Mouse (Mus musculus) CH12.LX (cell line): Measurements from ENCODE around the gene Zfand4. TPM values are rescaled to one million over a fixed set of nuclear protein-coding genes. Genes with fewer than 3 reads are reported as not detected.

Experiments
- DNase-seq: peaks from one replicate; pipeline ENCODE4 v3.0.0-alpha.2; 2013; ENCODE audit errors: extremely low read depth
- H3K27ac ChIP-seq: 2 replicates; pipeline ENCODE4 v1.5.1; 2012; ENCODE audit warnings: low read depth, mild to moderate bottlenecking, control low read depth, moderate library complexity; ENCODE audit not compliant: insufficient read depth
- H3K27me3 ChIP-seq: replicated peaks from 2 replicates; pipeline ENCODE3; 2012; ENCODE audit warnings: inconsistent platforms
- H3K36me3 ChIP-seq, 2 experiments: replicated peaks in 1 of 2; 2 replicates each; pipeline versions ENCODE3 to v1.6.1; 2012; ENCODE audit warnings: inconsistent platforms in 1 of 2, low read length in 1 of 2, mild to moderate bottlenecking in 1 of 2, mixed read lengths in 1 of 2, moderate library complexity in 1 of 2; ENCODE audit not compliant: control insufficient read depth in 1 of 2, insufficient read depth in 1 of 2
- H3K4me1 ChIP-seq, 2 experiments: 2 replicates each; pipeline ENCODE4 v1.6.1; 2012; ENCODE audit warnings: inconsistent platforms in 1 of 2, moderate library complexity in 1 of 2; ENCODE audit not compliant: insufficient read depth in 2 of 2, control insufficient read depth in 1 of 2
- H3K4me2 ChIP-seq: 2 replicates; pipeline ENCODE4 v1.6.1; 2012; ENCODE audit warnings: low read depth, mild to moderate bottlenecking, control low read depth; ENCODE audit not compliant: poor library complexity, insufficient read depth, severe bottlenecking
- H3K4me3 ChIP-seq, 3 experiments: fragments of 150-350 bp in 1 of 3; sonication (generic) in 1 of 3; replicated peaks in 1 of 3; 2 replicates each; pipeline versions ENCODE3 to v1.5.1; 2011 to 2012; ENCODE audit warnings: low read depth in 2 of 3, low read length in 2 of 3, mild to moderate bottlenecking in 2 of 3, moderate library complexity in 2 of 3, control low read depth in 1 of 3, improper control_type of control experiment in 1 of 3, inconsistent platforms in 1 of 3, mixed read lengths in 1 of 3; ENCODE audit not compliant: poor library complexity in 1 of 3
- H3K79me2 ChIP-seq: replicated peaks from 2 replicates; pipeline ENCODE4 v1.6.1; 2012; ENCODE audit warnings: mild to moderate bottlenecking, moderate library complexity; ENCODE audit not compliant: control insufficient read depth, poor library complexity, insufficient read depth, severe bottlenecking; ENCODE audit errors: extremely low read depth
- H3K9ac ChIP-seq: 2 replicates; pipeline ENCODE4 v1.6.1; 2012; ENCODE audit warnings: low read depth, mild to moderate bottlenecking, control low read depth, moderate library complexity; ENCODE audit not compliant: insufficient read depth
- H3K9me3 ChIP-seq: replicated peaks from 2 replicates; pipeline ENCODE3; 2012; ENCODE audit warnings: low read length, inconsistent platforms, mixed read lengths
- BHLHE40 ChIP-seq: IDR thresholded peaks from 2 replicates; pipeline ENCODE4 v1.6.1; 2011; ENCODE audit warnings: mild to moderate bottlenecking, low read depth, low read length, improper control_type of control experiment
- CHD1 ChIP-seq: IDR thresholded peaks from 2 replicates; pipeline ENCODE4 v1.6.1; 2012; ENCODE audit warnings: low read depth, low read length, improper control_type of control experiment, inconsistent platforms
- CHD2 ChIP-seq: IDR thresholded peaks from 2 replicates; pipeline ENCODE4 v1.6.1; 2011; ENCODE audit warnings: low read length, improper control_type of control experiment
- CTCF ChIP-seq, 2 experiments: IDR thresholded peaks in 1 of 2; conservative IDR thresholded peaks in 1 of 2; 2 replicates each; pipeline ENCODE4 v1.5.1; 2011 to 2012; ENCODE audit warnings: low read depth in 2 of 2, low read length in 2 of 2, improper control_type of control experiment in 1 of 2, inconsistent platforms in 1 of 2, mild to moderate bottlenecking in 1 of 2, moderate library complexity in 1 of 2
- E2F4 ChIP-seq: IDR thresholded peaks from 2 replicates; pipeline ENCODE4 v1.6.1; 2011; ENCODE audit warnings: low read depth, low read length, improper control_type of control experiment; ENCODE audit not compliant: insufficient replicate concordance
- EP300 ChIP-seq: IDR thresholded peaks from 2 replicates; pipeline ENCODE4 v1.6.1; 2011; ENCODE audit warnings: low read length, improper control_type of control experiment
- ETS1 ChIP-seq: conservative IDR thresholded peaks from 2 replicates; pipeline ENCODE4 v1.6.1; 2012; ENCODE audit warnings: low read depth, mild to moderate bottlenecking, inconsistent platforms, low read length, improper control_type of control experiment, moderate library complexity
- GABPA ChIP-seq: IDR thresholded peaks from 2 replicates; pipeline ENCODE4 v1.6.1; 2012; ENCODE audit warnings: low read depth, low read length, improper control_type of control experiment, inconsistent platforms; ENCODE audit not compliant: insufficient replicate concordance
- JUN ChIP-seq: IDR thresholded peaks from 2 replicates; pipeline ENCODE4 v1.6.1; 2011; ENCODE audit warnings: low read depth, mild to moderate bottlenecking, low read length, improper control_type of control experiment, moderate library complexity; ENCODE audit not compliant: insufficient read depth
- JUND ChIP-seq: conservative IDR thresholded peaks from 2 replicates; pipeline ENCODE4 v1.6.1; 2011; ENCODE audit warnings: low read depth, low read length, improper control_type of control experiment
- MAZ ChIP-seq: IDR thresholded peaks from 2 replicates; pipeline ENCODE4 v1.6.1; 2012; ENCODE audit warnings: low read depth, mild to moderate bottlenecking, inconsistent platforms, low read length, improper control_type of control experiment, moderate library complexity
- MXI1 ChIP-seq: IDR thresholded peaks from 2 replicates; pipeline ENCODE4 v1.6.1; 2011; ENCODE audit warnings: mild to moderate bottlenecking, low read depth, low read length, improper control_type of control experiment
- MYC ChIP-seq: IDR thresholded peaks from 2 replicates; pipeline ENCODE4 v1.6.1; 2011; ENCODE audit warnings: low read depth, mild to moderate bottlenecking, improper control_type of control experiment, low read length
- PAX5 ChIP-seq: IDR thresholded peaks from 2 replicates; pipeline ENCODE4 v1.6.1; 2012; ENCODE audit warnings: low read length, inconsistent platforms, mixed read lengths
- POLR2A ChIP-seq: IDR thresholded peaks from 2 replicates; pipeline ENCODE4 v1.6.1; 2011; ENCODE audit warnings: low read depth, mild to moderate bottlenecking, improper control_type of control experiment, low read length
- POLR2AphosphoS2 ChIP-seq: IDR thresholded peaks from 2 replicates; pipeline ENCODE4 v1.6.1; 2011; ENCODE audit warnings: low read depth, low read length, improper control_type of control experiment
- SMC3 ChIP-seq: IDR thresholded peaks from 2 replicates; pipeline ENCODE4 v1.6.1; 2011; ENCODE audit warnings: low read depth, low read length, improper control_type of control experiment
- TCF12 ChIP-seq: IDR thresholded peaks from 2 replicates; pipeline ENCODE4 v1.6.1; 2014; ENCODE audit warnings: low read depth, mild to moderate bottlenecking, inconsistent platforms, low read length, improper control_type of control experiment
- UBTF ChIP-seq: IDR thresholded peaks from 2 replicates; pipeline ENCODE4 v1.6.1; 2012; ENCODE audit warnings: low read depth, mild to moderate bottlenecking, inconsistent platforms, low read length, improper control_type of control experiment, moderate library complexity
- USF1 ChIP-seq: IDR thresholded peaks from 2 replicates; pipeline ENCODE4 v1.6.1; 2014; ENCODE audit warnings: low read depth, mild to moderate bottlenecking, inconsistent platforms, low read length, improper control_type of control experiment
- ZKSCAN1 ChIP-seq: IDR thresholded peaks from 2 replicates; pipeline ENCODE4 v1.6.1; 2012; ENCODE audit warnings: low read depth, inconsistent platforms, low read length, improper control_type of control experiment, borderline replicate concordance
- ZMIZ1 ChIP-seq: IDR thresholded peaks from 2 replicates; pipeline ENCODE4 v1.6.1; 2012; ENCODE audit warnings: low read depth, mild to moderate bottlenecking, inconsistent platforms, low read length, improper control_type of control experiment
- dilution Hi-C: fragments of 300-500 bp; cut with MboI; formaldehyde crosslinking; loops from 2 replicates; pipeline ENCODE4 v1.14.3; 2020; ENCODE audit warnings: low sequenced_read_pairs; ENCODE audit not compliant: extremely low pct_unique_long_range_greater_than_20kb, extremely low pct_ligation_motif_present
- in situ Hi-C: fragments of 300-500 bp; cut with MboI; formaldehyde crosslinking; loops from 3 replicates; pipeline ENCODE4 v1.14.3; 2019; ENCODE audit warnings: low sequenced_read_pairs, low pct_ligation_motif_present, low pct_unique_long_range_greater_than_20kb, mixed read lengths
- polyA plus RNA-seq: library from polyadenylated mRNA; unstranded; fragments of >175 nt; gene quantifications from 2 replicates; pipeline ENCODE4 v1.2.1, GENCODE M21; 2012; ENCODE audit warnings: low read depth; ENCODE audit not compliant: insufficient read length
- total RNA-seq, 2 experiments: library from RNA; depleted of rRNA; stranded (reverse); fragments of 300-350 nt in 1 of 2; fragments of >200 nt in 1 of 2; gene quantifications; 2 replicates each; pipeline ENCODE4 v1.2.3; 2012 to 2014

Gene Zfand4
- total and polyA plus RNA-seq, 3 experiments, result 2.2 to 3.8 (median 3.1) TPM

- TF ChIP-seq UBTF, result no peak
- TF ChIP-seq CTCF (conservative IDR thresholded peaks at IDR 0.05 in 1 of 2, IDR thresholded peaks at IDR 0.05 in 1 of 2; ENCODE audit: low read depth in 2 of 2, low read length in 2 of 2), result no peak
- no peak for TF ChIP-seq TCF12
- TF ChIP-seq GABPA, result no peak
- TF ChIP-seq POLR2AphosphoS2, result no peak
- TF ChIP-seq JUN, result no peak
- no peak for TF ChIP-seq MXI1
- no peak for TF ChIP-seq E2F4
- no peak for TF ChIP-seq ZMIZ1
- no peak for TF ChIP-seq CHD1
- TF ChIP-seq EP300, result no peak
- no peak for TF ChIP-seq POLR2A
- TF ChIP-seq MAZ, result no peak
- TF ChIP-seq SMC3, result no peak
- TF ChIP-seq ETS1, result no peak
- no peak for TF ChIP-seq BHLHE40
- TF ChIP-seq ZKSCAN1, result no peak
- TF ChIP-seq PAX5, result no peak
- TF ChIP-seq, all 38 proteins: peak for 0
- in situ Hi-C loops, result no loop called here
- no peaks in the 10 kb centered on the region for H3K27me3 ChIP-seq
- no peak for DNase-seq
- H3K79me2 ChIP-seq, result no peaks in the 10 kb centered on the region; the same call in 1 of the 2 replicates
- H3K4me1 ChIP-seq, result peaks cover under 1 to 8% of the 10 kb centered on the region in 2 experiments; a peak in 3 of 4 replicates
- H3K36me3 ChIP-seq, result peaks cover 37 to 70% of the 10 kb centered on the region in 2 experiments
- no peak overlapping the region for H3K4me3 ChIP-seq
- no peak overlapping the region for H3K9ac ChIP-seq
- no peaks in the 10 kb centered on the region for H3K9me3 ChIP-seq
- no peak overlapping the region for H3K27ac ChIP-seq
- dilution Hi-C loops, result no loop called here
- no peak overlapping the region for H3K4me2 ChIP-seq
Measured at GRCm38 (mm10) chr6:116260481-116260880, 3.5 kb upstream of the Zfand4 start.

GRCm38 (mm10) chr6:116262824-116263223, 1.2 kb upstream of the Zfand4 start:
- no peaks in the 10 kb centered on the region for H3K9me3 ChIP-seq
- H3K4me2 ChIP-seq, result no peak overlapping the region
- DNase-seq, result no peak
- H3K4me1 ChIP-seq, result peaks cover 2 to 20% of the 10 kb centered on the region in 2 experiments; a peak in 3 of 4 replicates
- no peak for TF ChIP-seq JUND
- TF ChIP-seq MXI1, result no peak
- no peak for TF ChIP-seq CHD1
- no peak for TF ChIP-seq USF1
- TF ChIP-seq MYC, result no peak
- TF ChIP-seq CHD2, result no peak
- TF ChIP-seq BHLHE40, result no peak
- no peak for TF ChIP-seq PAX5
- TF ChIP-seq ZKSCAN1, result no peak
- peaks cover 25 to 50% of the 10 kb centered on the region in 2 experiments for H3K36me3 ChIP-seq
- H3K79me2 ChIP-seq, result no peaks in the 10 kb centered on the region; the same call in 1 of the 2 replicates
- in situ Hi-C loops (no loop called here), dilution Hi-C loops (no loop called here)
- no peak overlapping the region for H3K27ac ChIP-seq
- no peak overlapping the region for H3K9ac ChIP-seq
- no peaks in the 10 kb centered on the region for H3K27me3 ChIP-seq
- no peak overlapping the region for H3K4me3 ChIP-seq
